ENCODE assay signal across 25 mouse cellular contexts in genomic region chr2:17525739-17526526, GRCm38 (mm10).
A peak's percentile ranks its signal among the peaks of the same experiment; 100 is the strongest.
DNase-seq lines count a peak whose midpoint lies in the region; ATAC-seq lines count a peak whose summit lies in the region.
"Had no signal": no experiment of that assay in that cellular context is flagged by ENCODE, and none has a peak within 500 bp of the region (broad histone marks: within the 10 kb centered on the region; RNA-seq: fewer than 3 reads in every experiment).

No protein-coding gene starts in this region.

- peaks cover 20% of the 10 kb centered on the region for H3K4me1 ChIP-seq in heart, embryonic 11.5 days (ENCODE audit: control insufficient read depth, insufficient read depth, low read length)
- H3K4me1 ChIP-seq in kidney, embryonic 15.5 days, result peaks cover 19% of the 10 kb centered on the region
- no peaks in the 10 kb centered on the region for H3K4me1 ChIP-seq in kidney, embryonic 14.5 days (ENCODE audit: control insufficient read depth, insufficient read depth, low read length)
- peaks cover 34% of the 10 kb centered on the region for H3K4me1 ChIP-seq in embryonic facial prominence, embryonic 10.5 days
- H3K4me1 ChIP-seq in neural tube, embryonic 13.5 days (replicated peaks), result peaks cover 37% of the 10 kb centered on the region
- H3K4me1 ChIP-seq: stomach, embryonic 15.5 days had no signal

- 0 out of 2 replicates have a peak overlapping the region, but pooled peaks have one; percentile 10 for H3K27ac ChIP-seq in heart, embryonic 11.5 days (ENCODE audit: low read depth, low read length)
- no peak overlapping the region for H3K27ac ChIP-seq in kidney, embryonic 15.5 days
- no peak overlapping the region for H3K27ac ChIP-seq in kidney, embryonic 14.5 days (ENCODE audit: low read depth, low read length)
- H3K27ac ChIP-seq in embryonic facial prominence, embryonic 10.5 days (replicated peaks), result 0 out of 2 replicates have a peak overlapping the region, but pooled peaks have one; percentile 31
- peak overlapping the region; percentile 25; the same call in 1 of the 2 replicates for H3K27ac ChIP-seq in neural tube, embryonic 13.5 days (replicated peaks)
- H3K27ac ChIP-seq: heart, embryonic 13.5 days; liver, embryonic 14.5 days; macrophage; stomach, embryonic 15.5 days had no signal

- H3K4me3 ChIP-seq in heart, embryonic 11.5 days (ENCODE audit: low read depth, low read length), result no peak overlapping the region
- no peak overlapping the region for H3K4me3 ChIP-seq in kidney, embryonic 15.5 days (replicated peaks)
- H3K4me3 ChIP-seq in kidney, embryonic 14.5 days (ENCODE audit: low read length), result no peak overlapping the region
- H3K4me3 ChIP-seq in embryonic facial prominence, embryonic 10.5 days, result no peak overlapping the region
- no peak overlapping the region for H3K4me3 ChIP-seq in neural tube, embryonic 13.5 days
- H3K4me3 ChIP-seq: heart, embryonic 13.5 days; stomach, embryonic 15.5 days had no signal

- no peak for ATAC-seq in heart, embryonic 11.5 days (replicated peaks; ENCODE audit: insufficient number of reproducible peaks, low FRiP score, low TSS enrichment)
- ATAC-seq in kidney, embryonic 15.5 days (replicated peaks; ENCODE audit: low FRiP score), result 0 out of 2 replicates have a peak, but pooled peaks have one; percentile 64
- ATAC-seq in kidney, embryonic 14.5 days (ENCODE audit: low FRiP score, low TSS enrichment), result no peak; the same call in 1 of the 2 replicates
- ATAC-seq in neural tube, embryonic 13.5 days (ENCODE audit: low read depth), result peak; percentile 65; the same call in 1 of the 2 replicates
- ATAC-seq: intestine, embryonic 16.5 days had no signal

- no peaks in the 10 kb centered on the region for H3K36me3 ChIP-seq in heart, embryonic 11.5 days (ENCODE audit: control insufficient read depth, insufficient read depth, low read length)
- no peaks in the 10 kb centered on the region for H3K36me3 ChIP-seq in kidney, embryonic 15.5 days
- H3K36me3 ChIP-seq in kidney, embryonic 14.5 days (ENCODE audit: control insufficient read depth, insufficient read depth, low read length), result no peaks in the 10 kb centered on the region
- H3K36me3 ChIP-seq in embryonic facial prominence, embryonic 10.5 days (replicated peaks), result no peaks in the 10 kb centered on the region
- no peaks in the 10 kb centered on the region for H3K36me3 ChIP-seq in neural tube, embryonic 13.5 days
- H3K36me3 ChIP-seq: heart, embryonic 13.5 days; stomach, embryonic 15.5 days had no signal

- H3K4me2 ChIP-seq in heart, embryonic 11.5 days, result no peak overlapping the region
- H3K4me2 ChIP-seq in kidney, embryonic 15.5 days, result no peak overlapping the region
- no peak overlapping the region for H3K4me2 ChIP-seq in kidney, embryonic 14.5 days (replicated peaks; ENCODE audit: low read depth, low read length)
- H3K4me2 ChIP-seq in neural tube, embryonic 13.5 days, result no peak overlapping the region
- H3K4me2 ChIP-seq: heart, embryonic 13.5 days; stomach, embryonic 15.5 days had no signal

- H3K9ac ChIP-seq in heart, embryonic 11.5 days (ENCODE audit: low read depth, low read length), result no peak overlapping the region
- no peak overlapping the region for H3K9ac ChIP-seq in kidney, embryonic 15.5 days
- H3K9ac ChIP-seq in kidney, embryonic 14.5 days (ENCODE audit: low read depth, low read length), result no peak overlapping the region
- H3K9ac ChIP-seq in neural tube, embryonic 13.5 days, result no peak overlapping the region
- H3K9ac ChIP-seq: heart, embryonic 13.5 days; liver, embryonic 14.5 days; stomach, embryonic 15.5 days had no signal

- no peak for DNase-seq in heart, postnatal 25 days (ENCODE audit: low spot score)
- DNase-seq in embryonic facial prominence, embryonic 10.5 days (ENCODE audit: low spot score), result no peak
- no peak for DNase-seq in adrenal gland, adult 2 months
- DNase-seq: adrenal gland, postnatal 36 days; cerebellum, adult 2 months; cerebellum, postnatal 25 days; gastrocnemius, postnatal 25 days; heart, adult 18-20 months; heart, postnatal 10 days; kidney, adult 8-10 months; layer of hippocampus, postnatal 36 days; left cerebral cortex, postnatal 4 days; liver; lung, adult 2 months; lung, postnatal 10 days; right cerebral cortex, postnatal 25 days had no signal

- no peaks in the 10 kb centered on the region for H3K9me3 ChIP-seq in heart, embryonic 11.5 days (replicated peaks; ENCODE audit: control insufficient read depth, low read length)
- H3K9me3 ChIP-seq in kidney, embryonic 15.5 days (replicated peaks), result no peaks in the 10 kb centered on the region
- H3K9me3 ChIP-seq in kidney, embryonic 14.5 days (ENCODE audit: control insufficient read depth, low read length), result no peaks in the 10 kb centered on the region
- H3K9me3 ChIP-seq in embryonic facial prominence, embryonic 10.5 days, result no peaks in the 10 kb centered on the region
- no peaks in the 10 kb centered on the region for H3K9me3 ChIP-seq in neural tube, embryonic 13.5 days
- H3K9me3 ChIP-seq: heart, embryonic 13.5 days; stomach, embryonic 15.5 days had no signal

- no peaks in the 10 kb centered on the region for H3K27me3 ChIP-seq in heart, embryonic 11.5 days (ENCODE audit: control insufficient read depth, insufficient read depth, low read length)
- no peaks in the 10 kb centered on the region for H3K27me3 ChIP-seq in kidney, embryonic 15.5 days
- no peaks in the 10 kb centered on the region for H3K27me3 ChIP-seq in kidney, embryonic 14.5 days (ENCODE audit: control insufficient read depth, insufficient read depth, low read length)
- H3K27me3 ChIP-seq in embryonic facial prominence, embryonic 10.5 days (replicated peaks; ENCODE audit: low read depth, poor library complexity, severe bottlenecking), result no peaks in the 10 kb centered on the region
- H3K27me3 ChIP-seq in neural tube, embryonic 13.5 days, result no peaks in the 10 kb centered on the region
- H3K27me3 ChIP-seq: heart, embryonic 13.5 days; stomach, embryonic 15.5 days had no signal

- intact Hi-C loops in heart, postnatal 25 days (cut with DNase I), result no loop called here

- WGBS in heart, embryonic 11.5 days (ENCODE audit: insufficient replicate concordance), result 57% methylated on average over 5 of the region's 5 CpGs
- 59% methylated on average over 5 of the region's 5 CpGs for WGBS in kidney, embryonic 15.5 days
- 65% methylated on average over 5 of the region's 5 CpGs for WGBS in kidney, embryonic 14.5 days
- 84% methylated on average over 5 of the region's 5 CpGs for WGBS in embryonic facial prominence, embryonic 10.5 days
- WGBS in neural tube, embryonic 13.5 days, result 64% methylated on average over 5 of the region's 5 CpGs

Comparison
In these comparisons a context has a peak if more than half of its experiments do, and no peak if none do; other contexts are left out.
1. ATAC-seq: peak in kidney, embryonic 15.5 days (single experiment) and neural tube, embryonic 13.5 days (single experiment); none in heart, embryonic 11.5 days (single experiment) and kidney, embryonic 14.5 days (single experiment).
2. H3K27ac ChIP-seq: peak in heart, embryonic 11.5 days (single experiment), embryonic facial prominence, embryonic 10.5 days (single experiment) and neural tube, embryonic 13.5 days (single experiment); none in kidney, embryonic 15.5 days (single experiment) and kidney, embryonic 14.5 days (single experiment).